Mouse (Mus musculus): ENCODE results near the gene Rab1a.
"Not testable (repeated sequence)": the region's sequence is repeated elsewhere in the genome, so short reads cannot be mapped to it uniquely, and the experiment has no call there.

Gene Rab1a

DNA sequence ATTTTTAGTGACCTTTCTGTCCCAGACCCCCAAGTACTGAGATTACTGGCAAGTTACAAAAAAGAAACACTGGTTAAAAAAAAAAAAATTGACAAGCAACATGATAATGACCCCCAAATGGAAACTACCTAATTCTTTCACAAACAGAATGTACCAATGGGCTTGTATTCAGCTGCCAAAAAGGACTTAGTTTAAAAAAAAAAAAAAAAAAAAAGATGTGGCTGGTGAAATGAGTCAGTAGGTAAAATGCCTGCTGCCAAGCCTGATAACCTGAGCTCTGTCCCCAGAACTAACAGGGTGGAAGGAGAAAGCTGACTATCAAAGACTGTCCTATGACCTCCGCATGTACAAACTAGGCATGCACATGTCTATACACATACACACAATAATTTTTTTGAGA is 16.0 kb downstream of the Rab1a start:
- DNase-seq (ENCODE audit: low read depth, low spot score): no peak

GRCm38 (mm10) chr11:20221671-20222070 is 20.4 kb downstream of the Rab1a start:
- DNase-seq (ENCODE audit: low read depth, low spot score): not testable (repeated sequence)

DNA sequence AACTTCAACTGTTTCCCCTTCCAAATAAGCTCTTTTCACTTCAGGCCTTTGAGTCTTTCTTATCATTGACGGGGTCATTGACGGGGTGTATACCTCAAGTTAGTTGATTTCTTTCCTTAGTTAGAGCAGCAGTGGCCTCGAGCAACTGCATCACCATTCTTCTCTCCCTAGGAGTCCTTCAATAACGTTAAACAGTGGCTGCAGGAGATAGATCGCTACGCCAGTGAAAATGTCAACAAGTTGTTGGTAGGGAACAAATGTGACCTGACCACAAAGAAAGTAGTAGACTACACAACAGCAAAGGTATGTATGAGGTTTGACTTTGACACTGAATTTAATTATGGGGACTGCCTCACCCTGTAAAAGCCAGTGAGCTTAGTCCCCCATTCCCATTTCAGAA is 23.0 kb downstream of the Rab1a start:
- no peak for DNase-seq (ENCODE audit: low read depth, low spot score)

DNA sequence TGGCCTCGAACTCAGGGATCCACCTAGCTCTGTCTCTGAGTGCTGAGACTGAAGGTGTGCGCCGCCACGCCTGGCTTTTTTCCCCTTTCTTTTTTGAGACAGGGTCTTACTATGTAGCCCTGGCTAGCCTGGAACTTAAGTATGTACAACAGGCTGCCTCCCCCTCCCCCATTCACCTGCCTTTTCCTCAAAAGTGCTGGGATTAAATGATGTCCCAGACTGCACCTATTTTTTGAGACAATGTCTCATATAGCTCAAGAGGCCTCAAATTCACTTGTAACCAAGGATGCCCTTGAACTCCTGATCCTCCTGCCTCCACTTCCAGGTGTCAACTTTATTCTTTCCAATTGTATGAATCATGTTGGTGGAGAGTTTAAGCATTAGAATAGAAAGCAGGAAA is 24.7 kb downstream of the Rab1a start:
- DNase-seq (ENCODE audit: low read depth, low spot score): no peak

DNA sequence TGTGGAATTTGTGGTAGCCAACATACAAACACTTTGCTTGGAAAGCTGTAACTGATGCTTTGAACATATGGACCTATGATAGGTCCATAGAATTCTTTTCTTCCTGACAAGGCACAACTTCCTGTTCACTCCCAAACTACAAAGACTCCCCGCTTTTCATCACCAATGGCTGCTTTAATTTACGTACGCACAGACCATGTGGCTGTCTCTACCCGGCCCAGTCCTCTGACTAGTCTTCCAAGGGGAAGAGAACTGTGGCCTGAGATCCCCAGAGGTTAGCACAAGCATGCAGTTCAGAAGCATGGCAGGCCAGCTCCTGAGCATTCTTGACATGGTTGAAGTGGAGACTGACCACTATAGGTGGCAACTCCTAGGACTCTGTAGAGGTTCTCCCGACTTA is 27.4 kb downstream of the Rab1a start:
- no peak for DNase-seq (ENCODE audit: low read depth, low spot score)

DNA sequence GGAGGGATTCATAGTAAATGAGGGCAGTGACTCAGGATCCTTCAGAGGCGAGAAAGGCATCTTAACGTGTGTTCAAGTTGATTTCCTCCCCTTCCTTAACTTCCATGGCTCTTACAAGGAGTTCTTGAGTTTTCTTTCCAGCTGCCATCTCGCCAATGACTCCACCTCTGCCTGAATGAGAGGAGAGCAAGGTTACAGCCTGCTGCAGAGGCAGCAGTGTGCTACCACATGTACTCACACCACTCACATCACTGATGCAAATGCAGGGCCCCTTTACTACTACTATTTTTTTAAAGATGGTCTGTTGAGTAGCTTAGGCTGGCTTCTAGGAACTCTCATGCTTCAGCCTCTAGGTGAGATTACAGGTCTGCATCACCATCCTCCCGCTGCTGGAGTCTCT is 28.1 kb downstream of the Rab1a start:
- no peak for DNase-seq (ENCODE audit: low read depth, low spot score)

GRCm38 (mm10) chr11:20230286-20230685 is 29.1 kb downstream of the Rab1a start:
- DNase-seq (ENCODE audit: low read depth, low spot score): no peak

- no peak for DNase-seq (ENCODE audit: low read depth, low spot score)
Observed at GRCm38 (mm10) chr11:20231128-20231878, 30.1 kb downstream of the Rab1a start.

GRCm38 (mm10) chr11:20232016-20232755 is 31.0 kb downstream of the Rab1a start:
- no peak for DNase-seq (ENCODE audit: low read depth, low spot score)

- no peak for DNase-seq (ENCODE audit: low read depth, low spot score)
Observed at GRCm38 (mm10) chr11:20234233-20234632, 33.0 kb downstream of the Rab1a start.

DNA sequence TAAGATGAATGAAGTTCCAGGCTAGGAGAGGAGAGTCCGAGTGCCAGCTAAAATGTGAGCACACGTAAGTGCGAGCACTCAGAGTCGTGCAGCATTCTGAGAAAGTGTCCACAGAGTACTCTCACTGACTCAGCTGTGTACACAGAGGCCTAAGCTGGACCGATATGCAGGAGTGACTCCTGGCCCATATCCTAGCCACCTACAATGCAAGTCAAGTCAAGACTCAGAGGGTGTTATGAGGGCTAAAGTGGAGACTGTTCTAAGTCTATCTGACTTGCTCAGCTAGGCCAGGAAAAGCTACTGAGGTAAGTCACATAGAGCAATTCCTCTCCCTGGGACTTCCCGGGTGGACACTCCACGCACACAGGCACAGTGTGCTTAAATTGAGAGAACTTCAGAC is 35.8 kb downstream of the Rab1a start:
- no peak for DNase-seq (ENCODE audit: low read depth, low spot score)

DNA sequence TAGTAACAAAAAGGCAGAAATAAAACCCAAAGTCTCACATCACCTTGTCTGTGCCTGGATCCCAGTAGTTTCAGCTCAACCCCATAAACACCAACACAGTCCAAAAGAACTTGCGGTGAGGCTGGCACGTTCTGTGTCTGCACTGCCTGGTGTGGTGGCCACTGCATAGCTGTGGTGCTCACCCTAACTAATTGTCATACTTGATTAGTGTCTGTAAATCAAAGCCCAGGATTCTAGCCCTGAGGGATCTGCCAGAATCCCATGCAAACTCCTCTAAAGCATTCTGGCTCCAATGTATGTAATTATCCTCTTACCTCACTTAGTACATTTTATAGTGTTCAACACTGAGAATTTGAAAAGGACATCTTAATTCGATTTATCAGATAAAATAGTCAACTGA is 36.7 kb downstream of the Rab1a start:
- no peak for DNase-seq (ENCODE audit: low read depth, low spot score)

DNA sequence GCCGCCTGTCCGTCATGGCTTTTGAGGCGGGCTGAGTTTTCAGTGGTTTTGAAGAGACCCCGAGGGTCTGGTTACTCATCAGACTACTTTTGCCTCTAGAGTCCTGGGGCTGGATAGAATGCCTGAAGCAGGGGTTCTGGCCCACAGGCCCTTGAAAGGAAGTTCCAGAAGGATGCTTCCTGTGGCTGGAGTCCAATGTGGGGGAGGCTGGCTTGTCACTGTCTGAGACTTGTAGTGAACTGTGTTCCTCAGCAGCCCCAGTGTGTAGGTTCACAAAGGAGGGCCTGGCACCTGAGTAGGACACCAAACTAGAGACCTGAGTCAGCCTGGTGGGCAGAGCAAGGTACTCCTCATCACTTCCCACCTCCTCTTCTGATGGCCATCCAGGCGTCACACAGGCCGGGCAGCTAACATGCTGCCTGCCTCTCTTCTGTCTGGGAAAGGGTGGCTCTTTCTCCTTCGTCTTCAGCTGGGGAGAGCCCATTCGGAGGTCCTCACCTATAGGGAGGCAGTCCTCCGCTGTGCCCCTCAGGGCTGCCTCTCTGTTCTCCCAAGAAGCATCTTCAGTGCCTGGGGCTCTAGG is 38.1 kb downstream of the Rab1a start:
- no peak for DNase-seq (ENCODE audit: low read depth, low spot score)

DNA sequence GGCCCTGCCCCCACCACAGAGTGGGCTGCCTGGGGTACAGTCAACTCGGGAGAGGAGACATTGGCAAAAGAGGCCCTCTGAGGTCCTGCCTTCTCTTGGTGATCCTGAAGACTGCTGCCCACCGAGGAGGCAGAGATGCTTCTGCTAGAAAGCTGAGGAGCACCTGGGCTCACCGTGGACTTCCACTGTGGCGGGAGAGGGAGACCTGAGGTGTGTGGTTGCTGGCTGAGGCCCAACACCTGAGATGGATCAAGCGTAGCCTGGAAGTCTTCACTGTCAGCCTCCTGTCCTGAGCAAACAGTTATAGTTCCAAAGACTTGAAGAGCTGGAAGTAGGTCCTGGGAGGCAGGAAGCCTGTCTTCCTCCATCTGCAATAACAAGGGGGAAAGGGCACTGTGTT is 39.1 kb downstream of the Rab1a start:
- no peak for DNase-seq (ENCODE audit: low read depth, low spot score)

DNA sequence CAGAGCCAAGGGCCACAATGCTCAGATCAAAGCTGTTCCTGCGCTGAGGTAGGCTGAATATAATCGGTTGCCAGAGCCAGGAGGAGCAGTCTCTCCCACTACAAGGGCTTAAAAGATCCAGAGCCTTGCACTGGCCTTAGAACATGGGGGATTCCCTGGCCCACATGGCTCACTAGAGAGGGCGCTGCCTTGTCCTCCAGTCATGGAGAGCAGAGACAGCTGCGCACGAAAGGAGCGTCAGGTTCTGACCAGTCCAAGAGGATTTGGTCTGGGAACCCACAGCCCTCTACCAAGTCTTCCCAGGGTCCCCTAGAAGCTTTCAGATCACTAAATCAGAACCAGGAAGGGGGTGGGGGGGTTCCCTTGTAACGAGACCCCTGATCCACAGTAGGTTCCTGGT is 40.1 kb downstream of the Rab1a start:
- no peak for DNase-seq (ENCODE audit: low read depth, low spot score)

DNA sequence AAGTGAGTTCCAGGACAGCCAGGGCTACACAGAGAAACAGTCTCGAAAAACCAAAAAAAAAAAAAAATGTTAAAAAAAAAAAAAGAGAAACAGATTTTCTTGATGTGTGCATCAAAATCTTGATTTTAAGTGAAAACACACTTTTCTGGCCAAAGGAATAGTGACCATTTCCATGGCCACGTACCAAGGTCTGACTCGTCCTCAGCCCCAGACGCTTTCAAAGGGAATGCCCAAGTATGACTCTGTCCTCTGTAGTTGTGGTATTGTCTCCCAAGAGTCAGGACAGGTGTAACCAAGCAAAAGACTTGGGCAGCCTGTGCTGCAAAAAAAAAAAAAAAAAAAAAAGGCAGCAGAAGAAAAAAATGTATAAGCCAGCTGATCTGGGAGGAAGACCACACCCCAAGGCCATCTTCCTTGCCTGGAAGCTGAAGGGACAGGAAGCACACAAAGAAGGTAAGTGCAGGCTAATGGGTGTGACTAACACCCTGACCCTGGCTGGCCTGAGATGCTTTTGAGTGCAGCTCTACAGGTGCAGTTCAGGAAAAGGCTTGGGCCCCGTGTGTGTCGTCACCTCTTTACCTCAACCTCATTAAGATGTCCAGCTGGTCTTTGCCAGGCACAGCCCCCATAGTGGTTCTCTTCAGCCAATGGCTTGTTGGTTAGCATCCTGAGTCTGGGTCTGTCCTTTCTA is 41.3 kb downstream of the Rab1a start:
- DNase-seq (ENCODE audit: low read depth, low spot score): no peak

DNA sequence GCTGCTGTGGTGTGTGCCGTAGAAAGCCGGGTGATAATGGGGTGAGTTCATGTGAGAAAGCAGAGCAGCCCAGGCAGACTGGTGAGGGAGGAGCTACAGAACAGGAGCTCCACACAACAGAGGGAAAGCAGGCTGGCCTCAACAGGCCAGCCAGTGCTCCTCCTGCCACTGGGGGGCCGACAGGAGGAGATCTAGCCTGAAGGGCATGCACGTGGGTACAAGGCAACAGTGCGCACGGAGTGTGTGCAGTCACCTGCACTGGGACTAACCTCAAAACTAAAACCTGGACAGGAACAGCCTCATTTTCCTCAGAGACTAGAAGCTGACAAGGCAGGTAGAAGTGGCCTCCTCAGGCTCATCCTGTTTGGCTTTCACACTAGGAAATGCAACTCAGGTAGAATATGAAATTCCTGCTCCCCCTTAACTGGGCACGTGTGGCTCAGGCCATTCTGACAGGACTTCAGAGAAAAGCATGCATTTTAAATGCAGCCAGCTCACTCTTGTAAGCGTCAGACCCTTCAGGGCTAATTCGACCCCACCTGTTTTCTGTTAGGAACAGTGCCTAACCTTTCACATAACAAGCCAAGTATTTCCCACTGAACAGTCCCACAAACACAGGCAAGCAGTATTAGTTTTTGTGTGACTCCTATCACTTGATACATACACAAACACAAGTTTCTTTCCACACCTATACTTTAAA is 42.1 kb downstream of the Rab1a start:
- no peak for DNase-seq (ENCODE audit: low read depth, low spot score)

DNA sequence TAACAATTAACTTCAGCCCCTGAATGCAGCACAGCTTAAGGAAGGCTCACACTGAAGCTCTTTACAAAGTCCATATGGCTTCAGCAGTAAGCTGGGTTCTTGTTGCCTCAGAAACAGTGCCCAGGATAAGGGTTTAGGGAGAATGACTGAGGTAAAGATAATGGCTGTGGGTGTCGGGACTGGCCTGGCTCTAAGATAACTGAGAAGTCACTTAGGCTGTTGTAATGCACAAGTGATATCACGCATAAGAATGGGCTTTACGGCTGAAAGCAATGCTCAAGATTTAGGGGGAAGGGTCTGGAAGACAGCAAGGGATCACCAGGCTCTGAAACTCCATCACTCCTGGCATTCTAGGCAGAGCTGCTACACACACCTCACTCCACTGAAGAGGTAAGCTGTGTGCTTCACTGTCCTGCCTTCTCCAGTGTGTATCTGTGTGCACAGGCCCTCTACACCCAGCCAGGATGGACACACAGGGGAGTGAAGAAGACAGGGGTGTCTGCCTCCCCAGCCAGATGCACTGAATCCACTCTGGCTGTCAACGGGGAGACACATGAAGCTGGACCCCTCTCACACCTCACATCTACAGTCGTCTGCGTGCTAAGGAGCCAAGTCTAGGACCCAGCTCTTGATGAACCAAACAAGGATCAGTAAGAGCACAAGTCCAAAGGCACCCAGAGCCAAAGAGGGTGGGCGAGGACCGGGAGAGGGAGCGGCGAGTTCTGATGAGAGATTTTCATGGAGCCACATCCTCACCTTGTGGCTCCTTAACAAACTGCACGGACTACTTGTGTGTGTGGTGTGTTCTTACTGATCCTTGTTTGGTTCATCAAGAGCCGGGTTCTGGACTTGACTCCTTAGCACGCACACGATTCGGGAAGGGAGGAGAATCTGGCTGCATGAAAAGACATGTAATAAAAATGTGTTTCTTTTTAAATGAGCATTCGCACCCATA is 43.4 kb downstream of the Rab1a start:
- DNase-seq (ENCODE audit: low read depth, low spot score): no peak

GRCm38 (mm10) chr11:20245316-20245715 is 44.1 kb downstream of the Rab1a start:
- no peak for DNase-seq (ENCODE audit: low read depth, low spot score)

DNA sequence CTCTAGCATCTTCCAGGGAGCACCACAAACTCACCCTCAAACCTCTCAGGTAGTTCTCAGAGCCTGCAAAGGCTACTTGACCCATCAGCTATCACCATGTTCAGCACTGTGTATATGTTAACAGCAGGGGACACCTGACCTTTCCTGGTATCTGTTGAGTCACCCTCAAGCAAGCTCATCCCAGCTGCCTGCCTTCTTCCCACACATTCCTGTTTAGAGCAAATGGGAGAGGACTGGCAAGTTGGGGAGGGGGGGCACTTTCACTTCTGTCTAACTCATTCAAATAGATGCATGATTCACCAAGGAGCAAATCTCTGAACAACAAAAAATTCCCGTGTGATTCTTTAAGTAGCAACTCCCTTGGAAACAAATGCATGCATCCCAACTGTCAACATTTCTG is 45.4 kb downstream of the Rab1a start:
- DNase-seq (ENCODE audit: low read depth, low spot score): no peak

All from c-Kit-negative CD71-positive TER-119-positive erythroid progenitor cells, embryonic 14.5 days (primary cell).